Mouse (Mus musculus) megakaryocyte, embryonic 14.5 days (primary cell): ENCODE measurements around the gene Wnt1.

Source experiments
- FLI1 ChIP-seq: IDR thresholded peaks from 2 replicates; pipeline ENCODE4 v1.6.1; 2012; ENCODE audit warnings: low read length, inconsistent platforms, mixed read lengths
- GATA1 ChIP-seq: IDR thresholded peaks from 3 replicates; pipeline ENCODE4 v1.6.1; 2012; ENCODE audit warnings: mixed read lengths, low read length, inconsistent platforms, borderline replicate concordance

DNA sequence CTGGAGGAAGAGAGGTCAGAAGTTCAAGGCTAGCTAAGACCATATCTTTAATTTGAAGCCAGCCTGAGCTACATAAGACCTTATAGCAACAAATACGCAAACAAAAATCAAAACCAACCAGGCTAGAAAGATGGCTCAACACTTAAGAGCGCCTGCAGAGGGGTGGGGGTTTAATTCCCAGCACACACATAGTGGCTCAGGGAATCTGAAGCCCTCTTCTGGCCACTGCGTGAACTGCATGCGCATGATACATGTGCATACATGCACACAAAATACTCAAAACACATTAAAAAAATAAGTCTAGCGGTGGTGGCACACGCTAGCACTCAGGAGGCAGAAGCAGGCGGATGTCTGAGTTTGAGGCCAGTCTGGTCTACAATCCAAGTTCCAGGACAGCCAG, 3.9 kb upstream of the Wnt1 start:
- TF ChIP-seq GATA1 (no peak), FLI1 (no peak)
